Mouse (Mus musculus) brain, embryonic 14.5 days (tissue): ENCODE results near the gene Ppp4r3a.

Experiments used
- CTCF ChIP-seq: fragments of 200-500 bp; IDR thresholded peaks from 2 replicates; pipeline ENCODE4 v1.5.1; 2012; ENCODE audit warnings: inconsistent platforms, mild to moderate bottlenecking, moderate library complexity, borderline replicate concordance; ENCODE audit not compliant: insufficient read depth, insufficient read length; ENCODE audit errors: extremely low read depth
- POLR2A ChIP-seq: fragments of 200-500 bp; IDR thresholded peaks from 2 replicates; pipeline ENCODE4 v1.6.1; 2012; ENCODE audit warnings: mild to moderate bottlenecking, inconsistent platforms, borderline replicate concordance; ENCODE audit not compliant: poor library complexity, insufficient read depth, insufficient read length, severe bottlenecking; ENCODE audit errors: extremely low read depth

DNA sequence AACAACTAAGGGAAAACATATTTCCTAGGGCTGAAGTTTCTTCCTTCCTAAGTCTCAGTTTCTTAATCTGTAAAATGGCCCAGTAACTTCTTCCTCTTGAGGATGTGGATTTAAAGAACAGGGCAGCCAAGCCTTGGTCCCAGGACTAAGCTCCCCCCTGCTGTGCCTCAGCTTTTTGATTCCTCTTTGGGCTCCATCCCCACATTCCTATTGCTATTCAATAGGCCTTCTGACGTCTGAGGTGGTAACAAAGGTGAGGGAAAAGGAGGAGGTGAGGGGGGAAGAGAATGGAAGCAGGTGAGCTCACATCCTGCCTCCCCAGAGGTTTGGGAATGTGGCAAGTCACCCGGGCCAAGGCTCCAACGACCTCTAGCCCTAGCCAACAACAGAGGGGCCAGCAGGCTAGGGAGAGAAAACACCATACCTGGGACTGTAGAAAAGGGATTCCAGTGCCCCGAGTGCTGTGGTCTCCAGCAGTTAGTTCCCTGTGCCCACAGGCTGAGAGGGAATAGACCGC is 67.0 kb downstream of the Ppp4r3a start:
- TF ChIP-seq CTCF (no peak), POLR2A (no peak)
